Mouse (Mus musculus): ENCODE data around the gene Phlpp2. TPM values are rescaled to one million over a fixed set of nuclear protein-coding genes. Genes with fewer than 3 reads are reported as not detected.

The Phlpp2 gene
- 3.3 and 3.4 TPM in 2 replicates for polyA plus RNA-seq (2015; fragmentation: Nextera tagmentation; extraction: Ambion mirVana)

DNA sequence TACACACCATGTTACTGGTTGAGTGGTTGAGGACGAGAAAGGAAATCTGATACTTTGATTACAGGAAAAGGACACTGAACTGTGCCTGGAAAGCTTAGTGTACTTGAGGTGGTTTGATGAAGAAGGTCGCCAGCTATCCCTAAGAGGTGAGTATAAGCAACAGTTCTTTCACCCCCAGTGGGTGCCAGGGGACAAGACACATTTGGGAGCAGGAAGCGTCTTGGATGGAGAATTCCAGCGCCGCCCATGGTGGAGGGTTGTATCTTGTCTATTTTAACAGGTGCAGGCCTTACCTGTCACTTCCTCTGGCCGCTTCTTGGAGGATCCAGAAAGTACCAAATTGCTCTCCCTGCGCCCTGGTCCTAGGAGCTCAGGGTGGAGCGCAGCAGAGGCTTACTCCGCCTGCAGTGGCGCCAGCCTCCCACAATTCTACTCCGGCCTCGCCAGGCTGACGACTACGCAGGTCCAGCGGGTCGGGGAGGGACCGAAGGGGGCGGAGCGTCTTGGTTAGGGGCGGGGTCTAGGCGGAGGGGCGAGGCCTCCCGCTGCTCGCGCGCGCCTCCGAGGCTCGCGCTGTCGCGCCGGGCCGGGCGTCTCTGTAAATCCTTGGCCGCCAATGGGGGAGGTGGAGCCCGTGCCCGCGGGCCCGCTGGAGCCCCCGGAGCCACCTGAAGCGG lies at the start of gene Phlpp2:
Gene Phlpp2, plus strand, starts transcription at position 540 of the 677 bp plus-strand sequence.
- peak within 1 kb of the TSS; percentile 99 for H3K9ac ChIP-seq (ENCODE audit: low read depth, low read length)
- no peaks in the 10 kb centered on the region; the same call in 1 of the 2 replicates for H3K36me3 ChIP-seq (ENCODE audit: control insufficient read depth, insufficient read depth)
- no peaks in the 10 kb centered on the region for H3K27me3 ChIP-seq (ENCODE audit: control insufficient read depth, insufficient read depth, low read depth, low read length)
- no peaks in the 10 kb centered on the region for H3K9me3 ChIP-seq (replicated peaks; ENCODE audit: control insufficient read depth, low read length)
- peak within 1 kb of the TSS; percentile 66 for H3K4me2 ChIP-seq (ENCODE audit: low read depth, low read length)
- H3K4me3 ChIP-seq (ENCODE audit: low read depth, low read length): peak within 1 kb of the TSS; percentile 99
- WGBS (ENCODE audit: insufficient replicate concordance): under 1% methylated on average over 42 of the region's 42 CpGs
- H3K4me1 ChIP-seq (ENCODE audit: control insufficient read depth, low read depth, low read length): peaks cover 47% of the 10 kb centered on the region
- ATAC-seq (ENCODE audit: low read depth): peak; percentile 87
- peak within 1 kb of the TSS; percentile 94 for H3K27ac ChIP-seq (ENCODE audit: low read length)

DNA sequence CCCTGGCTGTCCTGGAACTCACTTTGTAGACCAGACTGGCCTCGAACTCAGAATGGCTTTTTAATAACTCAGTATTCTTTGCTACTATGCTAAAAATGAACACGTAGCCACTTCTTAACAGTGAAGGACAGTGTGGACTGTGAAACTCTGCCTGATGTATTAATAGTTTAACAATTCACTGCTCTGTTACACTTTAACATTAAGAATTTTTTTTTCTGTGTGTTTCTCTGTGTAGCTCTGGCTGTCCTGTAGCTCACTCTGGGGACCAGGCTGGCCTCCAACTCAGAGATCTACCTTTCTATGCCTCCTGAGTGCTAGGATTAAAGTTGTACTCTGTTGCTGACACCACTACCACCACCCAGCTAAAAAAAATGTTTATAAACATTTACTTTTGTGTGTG lies 44.8 kb upstream of the Phlpp2 start:
- no peak overlapping the region for H3K27ac ChIP-seq (ENCODE audit: low read length)
- H3K27me3 ChIP-seq (ENCODE audit: control insufficient read depth, insufficient read depth, low read depth, low read length): no peaks in the 10 kb centered on the region
- H3K9me3 ChIP-seq (replicated peaks; ENCODE audit: control insufficient read depth, low read length): no peaks in the 10 kb centered on the region
- 78% methylated on average over 2 of the region's 2 CpGs for WGBS (ENCODE audit: insufficient replicate concordance)
- ATAC-seq (ENCODE audit: low read depth): peak; percentile 61
- H3K4me2 ChIP-seq (ENCODE audit: low read depth, low read length): no peak overlapping the region
- H3K4me3 ChIP-seq (ENCODE audit: low read depth, low read length): no peak overlapping the region
- no peaks in the 10 kb centered on the region; the same call in 1 of the 2 replicates for H3K36me3 ChIP-seq (ENCODE audit: control insufficient read depth, insufficient read depth)
- H3K9ac ChIP-seq (ENCODE audit: low read depth, low read length): no peak overlapping the region
- peaks cover 2% of the 10 kb centered on the region; the same call in 1 of the 2 replicates for H3K4me1 ChIP-seq (ENCODE audit: control insufficient read depth, low read depth, low read length)

DNA sequence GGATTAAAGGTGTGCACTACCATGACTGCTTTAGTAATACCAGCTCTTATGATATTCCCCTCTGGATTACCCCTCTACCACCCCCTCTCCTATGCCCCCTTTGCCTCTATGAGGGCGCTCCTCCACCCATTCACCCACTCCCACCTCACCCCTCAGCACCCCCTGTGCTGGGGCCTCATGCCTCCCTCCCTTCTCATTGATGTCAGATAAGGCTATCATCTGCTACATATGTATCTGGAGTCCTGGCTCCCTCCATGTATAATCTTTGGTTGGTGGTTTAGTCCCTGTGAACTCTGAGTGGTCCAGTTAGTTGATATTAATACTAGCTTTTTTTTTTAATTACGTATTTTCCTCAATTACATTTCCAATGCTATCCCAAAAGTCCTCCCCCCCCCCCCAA lies 28.5 kb upstream of the Phlpp2 start:
- no peak overlapping the region for H3K4me2 ChIP-seq (ENCODE audit: low read depth, low read length)
- H3K27ac ChIP-seq (ENCODE audit: low read length): no peak overlapping the region
- no peak overlapping the region for H3K4me3 ChIP-seq (ENCODE audit: low read depth, low read length)
- WGBS (ENCODE audit: insufficient replicate concordance): 60% methylated on average over 2 of the region's 2 CpGs
- no peak overlapping the region for H3K9ac ChIP-seq (ENCODE audit: low read depth, low read length)
- H3K9me3 ChIP-seq (replicated peaks; ENCODE audit: control insufficient read depth, low read length): no peaks in the 10 kb centered on the region
- no peaks in the 10 kb centered on the region for H3K27me3 ChIP-seq (ENCODE audit: control insufficient read depth, insufficient read depth, low read depth, low read length)
- peaks cover 3% of the 10 kb centered on the region for H3K4me1 ChIP-seq (ENCODE audit: control insufficient read depth, low read depth, low read length)
- H3K36me3 ChIP-seq (ENCODE audit: control insufficient read depth, insufficient read depth): peaks cover 9% of the 10 kb centered on the region
- peak; percentile 56 for ATAC-seq (ENCODE audit: low read depth)

DNA sequence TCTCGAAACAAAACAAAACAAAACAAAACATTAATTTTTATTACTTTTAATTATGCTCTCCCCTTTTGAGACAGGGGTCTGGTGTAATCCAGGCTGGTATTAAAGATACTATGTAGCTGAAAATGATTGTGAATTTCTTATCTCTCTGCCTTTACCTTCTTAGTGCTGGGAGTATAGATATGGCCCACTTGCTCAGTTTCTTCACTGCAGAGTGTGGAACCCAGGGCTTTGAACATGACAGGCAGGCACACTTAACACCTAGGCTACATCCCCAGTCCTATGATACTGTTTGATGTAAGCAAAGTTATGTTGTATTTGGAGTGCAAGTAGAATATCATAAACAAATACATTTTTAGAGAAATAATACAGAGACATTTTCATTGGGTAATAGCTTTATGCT lies 25.9 kb upstream of the Phlpp2 start:
- Histone ChIP-seq H3K27me3 (ENCODE audit: control insufficient read depth, insufficient read depth, low read depth, low read length) (no peaks in the 10 kb centered on the region), H3K4me3 (ENCODE audit: low read depth, low read length) (no peak overlapping the region), H3K9ac (ENCODE audit: low read depth, low read length) (no peak overlapping the region), H3K27ac (ENCODE audit: low read length) (no peak overlapping the region), H3K9me3 (replicated peaks; ENCODE audit: control insufficient read depth, low read length) (no peaks in the 10 kb centered on the region), H3K4me2 (ENCODE audit: low read depth, low read length) (no peak overlapping the region), H3K36me3 (ENCODE audit: control insufficient read depth, insufficient read depth) (peaks cover 9% of the 10 kb centered on the region), H3K4me1 (ENCODE audit: control insufficient read depth, low read depth, low read length) (peaks cover 3% of the 10 kb centered on the region)
- ATAC-seq (ENCODE audit: low read depth): peak; percentile 53; the same call in 1 of the 2 replicates
- 88% methylated on average over 1 of the region's 1 CpGs for WGBS (ENCODE audit: insufficient replicate concordance)

DNA sequence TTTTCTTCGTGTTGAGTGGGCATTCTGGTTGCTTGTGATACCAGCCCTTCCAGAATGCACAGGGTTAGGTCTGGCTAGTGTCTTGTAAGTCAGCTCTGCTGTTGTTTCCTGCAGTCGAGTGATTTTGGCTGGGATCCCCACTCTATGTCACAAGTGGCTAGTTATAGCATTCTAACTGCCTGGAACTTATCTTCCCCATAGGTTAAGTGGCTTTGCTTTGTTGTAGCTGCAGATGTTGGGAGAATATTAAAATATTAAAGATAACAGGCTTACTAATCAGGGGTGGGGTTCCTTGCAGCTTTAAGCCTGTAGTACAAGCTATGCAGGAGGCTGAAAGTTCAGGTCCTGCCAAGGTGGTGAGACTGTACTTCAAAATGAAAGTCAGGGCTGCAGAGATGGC lies 20.5 kb upstream of the Phlpp2 start:
- H3K4me2 ChIP-seq (ENCODE audit: low read depth, low read length): no peak overlapping the region
- H3K9me3 ChIP-seq (replicated peaks; ENCODE audit: control insufficient read depth, low read length): no peaks in the 10 kb centered on the region
- H3K9ac ChIP-seq (ENCODE audit: low read depth, low read length): no peak overlapping the region
- H3K4me1 ChIP-seq (ENCODE audit: control insufficient read depth, low read depth, low read length): peaks cover 7% of the 10 kb centered on the region
- no peaks in the 10 kb centered on the region for H3K27me3 ChIP-seq (ENCODE audit: control insufficient read depth, insufficient read depth, low read depth, low read length)
- H3K27ac ChIP-seq (ENCODE audit: low read length): no peak overlapping the region
- H3K4me3 ChIP-seq (ENCODE audit: low read depth, low read length): no peak overlapping the region
- ATAC-seq (ENCODE audit: low read depth): peak; percentile 58
- H3K36me3 ChIP-seq (ENCODE audit: control insufficient read depth, insufficient read depth): peaks cover 33% of the 10 kb centered on the region
- 20% methylated on average over 2 of the region's 2 CpGs for WGBS (ENCODE audit: insufficient replicate concordance)

DNA sequence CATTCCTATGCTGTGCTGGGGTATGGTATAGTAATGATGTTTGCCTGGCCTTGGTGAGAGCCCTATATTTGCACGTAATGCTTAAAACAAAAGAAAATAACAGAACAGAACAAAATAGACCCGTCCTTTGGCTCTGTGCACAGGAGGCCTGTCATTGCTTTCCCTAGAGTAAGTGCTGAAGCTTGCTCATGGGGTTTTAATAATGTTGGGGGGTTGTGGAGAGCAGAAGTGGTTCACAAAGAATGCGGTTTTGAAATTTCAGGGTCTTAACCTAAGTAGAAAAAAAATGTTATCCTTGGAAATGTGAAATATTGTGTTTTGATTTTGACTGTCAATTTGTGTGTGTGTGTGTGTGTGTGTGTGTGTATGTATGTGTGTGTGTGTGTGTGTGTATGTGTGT lies 19.4 kb upstream of the Phlpp2 start:
- Histone ChIP-seq H3K27me3 (ENCODE audit: control insufficient read depth, insufficient read depth, low read depth, low read length) (no peaks in the 10 kb centered on the region), H3K9ac (ENCODE audit: low read depth, low read length) (no peak overlapping the region), H3K36me3 (ENCODE audit: control insufficient read depth, insufficient read depth) (peaks cover 36% of the 10 kb centered on the region), H3K27ac (ENCODE audit: low read length) (no peak overlapping the region), H3K4me1 (ENCODE audit: control insufficient read depth, low read depth, low read length) (peaks cover 7% of the 10 kb centered on the region), H3K4me3 (ENCODE audit: low read depth, low read length) (no peak overlapping the region), H3K4me2 (ENCODE audit: low read depth, low read length) (no peak overlapping the region), H3K9me3 (replicated peaks; ENCODE audit: control insufficient read depth, low read length) (no peaks in the 10 kb centered on the region)
- WGBS (ENCODE audit: insufficient replicate concordance): 84% methylated on average over 3 of the region's 3 CpGs
- ATAC-seq (ENCODE audit: low read depth): no peak

DNA sequence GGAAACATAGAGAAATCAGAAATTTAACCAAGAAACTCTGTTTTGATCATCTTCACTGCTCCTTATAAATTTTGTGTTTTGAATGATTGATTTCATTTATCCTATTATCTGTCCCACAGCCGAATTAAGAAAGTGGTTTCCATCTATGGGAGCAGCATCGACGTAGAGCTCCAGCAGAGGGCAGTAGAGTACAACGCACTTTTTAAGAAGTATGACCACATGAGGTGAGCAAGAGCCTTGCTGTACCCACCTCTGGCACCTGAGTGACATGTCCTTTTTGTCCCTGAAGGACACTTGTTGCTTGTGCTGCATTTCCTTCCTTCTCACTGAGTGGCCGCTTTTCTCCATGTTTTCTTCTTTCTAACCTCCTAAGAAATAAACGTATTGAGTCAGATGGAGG lies 14.9 kb upstream of the Phlpp2 start:
- no peak overlapping the region for H3K27ac ChIP-seq (ENCODE audit: low read length)
- no peaks in the 10 kb centered on the region for H3K9me3 ChIP-seq (replicated peaks; ENCODE audit: control insufficient read depth, low read length)
- no peak overlapping the region for H3K4me3 ChIP-seq (ENCODE audit: low read depth, low read length)
- H3K27me3 ChIP-seq (ENCODE audit: control insufficient read depth, insufficient read depth, low read depth, low read length): no peaks in the 10 kb centered on the region
- ATAC-seq (ENCODE audit: low read depth): peak; percentile 76
- no peaks in the 10 kb centered on the region; the same call in 1 of the 2 replicates for H3K4me1 ChIP-seq (ENCODE audit: control insufficient read depth, low read depth, low read length)
- H3K4me2 ChIP-seq (ENCODE audit: low read depth, low read length): no peak overlapping the region
- H3K36me3 ChIP-seq (ENCODE audit: control insufficient read depth, insufficient read depth): peaks cover 49% of the 10 kb centered on the region
- no peak overlapping the region for H3K9ac ChIP-seq (ENCODE audit: low read depth, low read length)
- 31% methylated on average over 6 of the region's 6 CpGs for WGBS (ENCODE audit: insufficient replicate concordance)

DNA sequence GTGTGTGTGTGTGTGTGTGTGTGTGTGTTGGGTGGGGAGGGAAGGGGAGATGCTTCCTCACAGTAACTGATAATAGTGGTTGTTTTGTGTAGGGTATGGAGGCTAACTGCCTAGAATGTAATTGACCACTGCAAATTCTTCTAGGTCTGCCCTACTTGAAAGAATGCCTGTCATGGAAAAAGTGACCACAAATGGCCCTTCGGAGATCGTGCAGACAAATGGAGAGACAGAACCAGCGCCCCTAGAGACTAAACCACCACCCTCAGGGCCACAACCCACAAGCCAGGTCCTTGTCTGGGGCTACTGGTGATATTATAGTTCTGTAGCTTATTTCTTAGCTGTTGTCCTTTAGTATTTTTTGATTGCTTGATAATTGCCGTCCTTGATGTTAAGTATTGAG lies 13.8 kb upstream of the Phlpp2 start:
- Histone ChIP-seq H3K36me3 (ENCODE audit: control insufficient read depth, insufficient read depth) (peaks cover 50% of the 10 kb centered on the region), H3K9ac (ENCODE audit: low read depth, low read length) (no peak overlapping the region), H3K9me3 (replicated peaks; ENCODE audit: control insufficient read depth, low read length) (no peaks in the 10 kb centered on the region), H3K4me1 (ENCODE audit: control insufficient read depth, low read depth, low read length) (no peaks in the 10 kb centered on the region), H3K27ac (ENCODE audit: low read length) (no peak overlapping the region), H3K4me3 (ENCODE audit: low read depth, low read length) (no peak overlapping the region), H3K4me2 (ENCODE audit: low read depth, low read length) (no peak overlapping the region), H3K27me3 (ENCODE audit: control insufficient read depth, insufficient read depth, low read depth, low read length) (no peaks in the 10 kb centered on the region)
- 82% methylated on average over 4 of the region's 4 CpGs for WGBS (ENCODE audit: insufficient replicate concordance)
- no peak for ATAC-seq (ENCODE audit: low read depth)

DNA sequence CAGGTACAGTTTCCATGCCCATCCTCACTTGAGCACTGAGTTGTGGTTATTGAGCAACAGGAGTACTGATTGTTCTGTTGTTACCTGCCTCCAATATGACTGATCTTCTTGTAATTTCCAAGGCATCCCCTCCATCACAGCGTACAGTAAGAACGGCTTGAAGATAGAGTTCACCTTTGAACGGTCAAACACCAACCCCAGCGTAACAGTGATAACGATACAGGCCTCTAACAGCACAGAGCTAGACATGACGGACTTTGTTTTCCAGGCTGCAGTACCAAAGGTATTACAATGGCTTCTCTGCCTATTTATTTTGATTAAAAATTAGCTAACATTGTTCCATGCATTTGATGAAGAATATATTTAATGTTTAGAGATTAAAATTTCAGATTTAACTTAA lies 12.9 kb upstream of the Phlpp2 start:
- Histone ChIP-seq H3K4me2 (ENCODE audit: low read depth, low read length) (no peak overlapping the region), H3K4me3 (ENCODE audit: low read depth, low read length) (no peak overlapping the region), H3K27me3 (ENCODE audit: control insufficient read depth, insufficient read depth, low read depth, low read length) (no peaks in the 10 kb centered on the region), H3K27ac (ENCODE audit: low read length) (no peak overlapping the region), H3K9me3 (replicated peaks; ENCODE audit: control insufficient read depth, low read length) (no peaks in the 10 kb centered on the region), H3K36me3 (ENCODE audit: control insufficient read depth, insufficient read depth) (peaks cover 52% of the 10 kb centered on the region), H3K9ac (ENCODE audit: low read depth, low read length) (no peak overlapping the region), H3K4me1 (ENCODE audit: control insufficient read depth, low read depth, low read length) (no peaks in the 10 kb centered on the region)
- 83% methylated on average over 6 of the region's 6 CpGs for WGBS (ENCODE audit: insufficient replicate concordance)
- no peak for ATAC-seq (ENCODE audit: low read depth)

Measured in liver, embryonic 16.5 days (tissue).